Mouse (Mus musculus) CH12.LX (cell line): ENCODE data around the gene Foxp1.

Experiments used
- JUND ChIP-seq: conservative IDR thresholded peaks from 2 replicates; pipeline ENCODE4 v1.6.1; 2011; ENCODE audit warnings: low read depth, low read length, improper control_type of control experiment
- MAFK ChIP-seq: IDR thresholded peaks from 2 replicates; pipeline ENCODE4 v1.6.1; 2011; ENCODE audit warnings: low read length, improper control_type of control experiment; ENCODE audit not compliant: insufficient replicate concordance
- MAX ChIP-seq: IDR thresholded peaks from 2 replicates; pipeline ENCODE4 v1.6.1; 2011; ENCODE audit warnings: low read length, improper control_type of control experiment
- MEF2A ChIP-seq: IDR thresholded peaks from 2 replicates; pipeline ENCODE4 v1.6.1; 2014; ENCODE audit warnings: low read depth, mild to moderate bottlenecking, inconsistent platforms, low read length, improper control_type of control experiment, borderline replicate concordance
- ZNF384 ChIP-seq: IDR thresholded peaks from 2 replicates; pipeline ENCODE4 v1.6.1; 2012; ENCODE audit warnings: low read depth, low read length, improper control_type of control experiment, inconsistent platforms

DNA sequence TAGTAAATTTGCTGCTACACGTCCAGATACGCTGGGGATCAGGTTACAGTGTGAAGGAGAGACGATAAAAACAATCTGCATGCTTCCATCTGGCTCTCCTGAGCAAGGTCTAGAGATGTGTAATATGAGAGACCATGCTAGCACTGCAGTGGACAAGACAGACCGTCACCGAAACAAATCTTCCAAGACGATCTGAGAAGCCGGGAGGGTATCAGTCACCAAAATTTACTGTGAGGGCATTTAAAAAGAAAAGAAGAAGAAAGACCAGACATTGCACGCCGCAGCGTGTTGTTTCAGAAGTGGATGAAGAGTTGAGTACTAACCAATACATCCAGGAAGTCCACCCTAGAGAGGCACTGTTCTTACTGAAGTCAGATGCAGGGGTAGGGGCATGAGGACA, 39.0 kb downstream of the Foxp1 start:
- TF ChIP-seq MAFK = no peak
- no peak for TF ChIP-seq ZNF384
- no peak for TF ChIP-seq JUND
- no peak for TF ChIP-seq MEF2A
- no peak for TF ChIP-seq MAX
